Mouse (Mus musculus) adrenal gland, postnatal 0 days (tissue): ENCODE results near the gene Ahcy. TPM values are rescaled to one million over a fixed set of nuclear protein-coding genes. Genes with fewer than 3 reads are reported as not detected.

ENCODE experiments used
- polyA plus RNA-seq: library from polyadenylated mRNA; unstranded; fragments of >200 nt; fragmentation: Nextera tagmentation; extraction: Ambion mirVana; gene quantifications from 2 replicates; pipeline ENCODE4 v1.2.1, GENCODE M21; 2015

The Ahcy gene
- 68.4 and 77.0 TPM in 2 replicates for polyA plus RNA-seq

DNA sequence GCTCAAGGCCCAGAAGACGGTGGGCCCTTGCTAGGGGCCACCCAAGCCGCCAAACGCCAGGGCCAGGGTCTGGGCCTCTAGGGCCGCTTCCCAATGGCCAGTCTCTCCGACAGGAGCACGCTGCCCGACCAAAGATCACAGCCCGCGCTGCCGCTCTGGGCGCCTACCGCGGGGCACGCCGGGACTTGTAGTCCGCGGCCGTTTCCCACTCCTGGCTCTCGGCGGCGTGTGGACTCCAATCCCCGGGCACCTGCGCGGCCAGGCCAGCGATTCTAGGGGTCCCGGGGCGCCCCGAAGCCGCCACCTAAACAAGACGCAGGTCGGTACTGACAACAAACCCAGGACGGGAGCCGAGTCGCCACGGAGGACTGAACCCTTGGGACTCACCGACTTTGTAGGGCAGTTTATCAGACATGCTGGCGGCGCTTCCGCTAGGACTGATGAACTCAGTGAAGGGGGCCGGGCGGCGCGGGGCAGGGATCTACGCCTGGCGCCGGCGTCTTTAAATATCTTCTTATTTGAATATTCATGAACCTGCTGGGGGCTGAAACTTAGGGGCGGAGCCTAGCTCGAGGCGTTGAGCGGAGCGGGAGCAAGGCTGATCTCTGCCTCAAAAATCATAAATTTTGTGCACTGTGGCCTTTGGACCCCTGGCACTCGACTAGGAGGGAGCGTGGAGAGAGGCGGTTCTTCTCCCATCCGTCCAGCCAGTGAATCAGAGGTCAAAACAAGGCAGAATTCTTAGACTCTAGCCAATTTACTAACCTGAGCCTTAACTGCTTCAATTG is at the start of gene Ahcy:
TSS of gene Ahcy (minus strand) at position 520 of the 788 bp plus-strand sequence.

DNA sequence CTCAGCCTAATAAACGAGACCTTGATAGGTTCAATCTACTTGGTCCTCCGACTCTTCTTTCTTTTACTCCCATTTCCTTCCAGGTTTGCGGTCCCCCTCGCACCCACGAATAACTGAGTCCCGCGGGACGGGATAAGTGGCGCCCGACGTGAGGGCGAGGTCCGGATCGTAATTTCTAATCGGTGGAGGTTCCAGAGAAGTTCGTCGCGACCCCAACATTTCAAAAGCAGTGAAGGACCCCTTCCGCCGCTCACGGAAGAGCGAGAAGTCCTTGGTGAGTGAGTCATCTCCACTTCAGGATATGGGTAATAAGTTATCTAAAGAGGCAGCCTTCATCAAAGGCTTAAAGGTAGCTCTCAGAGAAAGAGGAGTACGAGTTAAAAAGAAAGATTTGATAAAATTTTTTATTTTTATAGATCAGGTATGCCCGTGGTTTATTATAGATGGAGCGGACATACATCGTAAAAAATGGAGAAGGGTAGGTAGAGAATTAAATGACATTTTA is 56.0 kb downstream of the Ahcy start, which contains the start of gene Gm14226:
TSS of gene Gm14226 (plus strand) at position 16 of the 505 bp plus-strand sequence.

Other genes with a start within 250 kb of the Ahcy start
- gene Eif2s2, start 181.6 kb downstream of the Ahcy start, polyA plus RNA-seq, result 115 and 163 TPM in 2 replicates
- gene Gm14226, start 56.2 kb downstream of the Ahcy start, polyA plus RNA-seq, result 1.9 and 4.6 TPM in 2 replicates
- 13.4 and 25.0 TPM in 2 replicates for gene Itch, start 59.0 kb upstream of the Ahcy start, polyA plus RNA-seq
- gene Dynlrb1, start 162.0 kb upstream of the Ahcy start, polyA plus RNA-seq, result 606 and 650 TPM in 2 replicates
- gene Map1lc3a, start 201.8 kb upstream of the Ahcy start, polyA plus RNA-seq, result 674 and 990 TPM in 2 replicates